Mouse (Mus musculus) lung, postnatal 10 days (tissue): ENCODE measurements around the gene Mta1.

Experiments used
- DNase-seq: peaks from one replicate; pipeline ENCODE4 v3.0.0; 2021

Gene Mta1

DNA sequence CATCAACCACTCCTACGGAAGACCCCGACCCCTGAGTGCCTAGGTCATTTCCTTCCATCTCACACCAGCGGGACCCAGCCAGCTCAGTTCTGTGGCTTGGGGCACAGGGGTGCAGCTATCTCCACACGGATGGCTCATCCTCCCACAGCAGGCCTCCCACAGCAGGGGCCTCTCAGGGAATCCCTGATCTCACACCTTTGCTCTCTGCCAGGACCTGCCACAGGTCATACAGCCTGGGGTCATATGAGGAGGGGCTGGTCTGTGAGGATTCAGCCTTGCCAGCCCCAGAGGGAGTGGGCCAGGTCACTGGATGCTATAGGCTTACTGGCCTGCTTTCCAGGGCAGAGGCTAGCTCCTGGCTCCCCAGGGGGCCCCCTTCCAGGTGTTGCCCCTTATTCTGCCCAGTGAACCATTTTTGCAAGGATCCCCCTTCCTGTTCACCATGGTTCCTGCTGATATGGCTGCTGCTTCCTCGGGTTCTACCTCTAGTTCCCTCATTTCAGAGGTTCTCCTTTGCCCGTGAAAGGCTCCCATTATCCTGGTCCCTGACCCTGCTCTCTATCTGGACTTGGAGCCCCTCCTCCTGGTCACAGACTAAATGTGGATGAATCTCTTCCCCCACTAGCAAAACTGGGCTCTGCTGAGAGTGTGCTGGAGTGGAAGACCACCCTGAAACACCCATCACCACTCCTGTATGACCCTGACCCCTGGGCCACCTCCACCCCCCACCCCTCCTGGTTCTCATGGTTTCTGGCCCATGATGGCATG lies 1.6 kb downstream of the Mta1 start:
- DNase-seq: no peak

DNA sequence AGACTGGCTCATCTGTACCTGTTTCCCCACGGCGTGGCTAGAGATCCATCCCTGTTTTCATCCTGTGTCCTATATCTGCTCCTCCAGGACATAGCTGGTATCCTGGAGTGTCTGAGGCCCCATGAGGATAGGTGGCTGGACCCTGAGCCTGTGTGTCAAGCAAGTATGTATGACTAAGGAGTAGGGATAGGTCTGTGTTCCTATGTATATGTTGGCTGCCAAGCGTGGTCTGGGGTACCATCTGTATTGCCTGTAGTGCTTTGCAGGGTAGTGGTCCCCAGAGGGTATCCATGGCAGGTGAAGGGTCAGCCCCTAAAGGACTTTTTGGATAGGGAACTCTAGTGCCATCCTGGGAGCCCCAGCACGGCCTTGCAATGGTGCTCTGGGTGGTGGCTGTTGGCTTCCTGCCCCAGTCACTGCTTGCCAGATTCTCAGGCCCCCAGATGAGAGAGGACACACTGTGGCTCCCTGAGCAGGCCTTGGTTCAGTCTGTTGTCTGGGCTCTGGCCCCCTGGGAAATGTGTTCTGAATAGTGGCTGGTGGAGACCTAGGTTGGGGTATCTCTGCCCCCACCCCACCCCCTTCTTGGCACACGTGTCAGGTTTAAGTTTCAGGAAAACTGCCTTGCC lies 2.5 kb downstream of the Mta1 start:
- peak; percentile 57 for DNase-seq

DNA sequence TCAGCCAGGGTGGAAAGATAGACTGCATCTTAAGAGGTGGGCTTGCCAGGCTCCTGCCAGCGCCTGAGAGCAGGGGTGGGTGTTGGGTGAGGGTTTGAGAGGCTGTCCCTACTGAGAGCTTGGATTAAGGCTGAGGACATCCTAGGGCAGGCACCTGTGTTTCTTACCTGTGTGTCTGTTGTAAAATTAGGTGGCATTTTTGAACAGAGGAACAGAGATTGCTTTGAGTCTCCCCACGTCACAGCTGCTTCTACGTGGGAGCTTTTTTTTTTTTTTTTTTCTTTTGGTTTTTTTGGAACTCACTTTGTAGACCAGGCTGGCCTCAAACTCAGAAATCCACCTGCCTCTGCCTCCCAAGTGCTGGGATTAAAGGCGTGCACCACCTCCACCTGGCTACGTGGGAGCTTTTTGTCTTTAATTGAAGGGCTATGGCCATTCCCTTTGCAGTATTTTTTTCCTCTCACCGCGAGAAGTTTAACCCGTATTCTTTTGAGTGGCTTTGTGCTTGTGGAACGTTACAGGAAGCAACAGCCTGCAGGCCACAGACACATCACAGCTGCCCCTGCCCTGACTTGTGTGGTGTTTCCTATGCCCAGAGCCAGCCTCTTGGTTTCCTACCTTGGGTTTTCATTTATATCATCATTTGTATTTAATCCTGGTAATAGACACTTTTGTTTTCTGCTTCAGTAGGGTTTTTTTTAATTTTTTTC lies 3.3 kb downstream of the Mta1 start:
- no peak for DNase-seq

DNA sequence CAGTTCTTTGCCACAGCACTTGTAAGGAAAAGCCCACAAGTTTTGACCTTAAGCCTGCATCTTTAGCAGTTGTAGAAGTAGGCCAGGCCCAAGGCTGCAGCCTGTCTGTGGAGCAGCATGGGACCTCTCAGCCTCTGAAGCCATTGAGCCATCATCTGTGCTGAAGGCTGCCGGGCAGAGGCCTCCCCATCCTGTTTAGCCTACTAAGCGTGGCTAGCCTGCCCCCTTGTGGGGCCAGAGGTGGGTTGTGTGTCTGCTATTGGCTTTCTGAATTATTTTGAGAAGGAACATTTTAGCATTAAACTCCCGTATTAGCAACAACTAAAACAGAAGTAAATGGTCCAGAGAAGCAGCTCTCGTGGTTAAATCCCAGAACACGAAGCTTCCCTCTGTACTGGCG lies 4.4 kb downstream of the Mta1 start:
- DNase-seq: peak; percentile 78

DNA sequence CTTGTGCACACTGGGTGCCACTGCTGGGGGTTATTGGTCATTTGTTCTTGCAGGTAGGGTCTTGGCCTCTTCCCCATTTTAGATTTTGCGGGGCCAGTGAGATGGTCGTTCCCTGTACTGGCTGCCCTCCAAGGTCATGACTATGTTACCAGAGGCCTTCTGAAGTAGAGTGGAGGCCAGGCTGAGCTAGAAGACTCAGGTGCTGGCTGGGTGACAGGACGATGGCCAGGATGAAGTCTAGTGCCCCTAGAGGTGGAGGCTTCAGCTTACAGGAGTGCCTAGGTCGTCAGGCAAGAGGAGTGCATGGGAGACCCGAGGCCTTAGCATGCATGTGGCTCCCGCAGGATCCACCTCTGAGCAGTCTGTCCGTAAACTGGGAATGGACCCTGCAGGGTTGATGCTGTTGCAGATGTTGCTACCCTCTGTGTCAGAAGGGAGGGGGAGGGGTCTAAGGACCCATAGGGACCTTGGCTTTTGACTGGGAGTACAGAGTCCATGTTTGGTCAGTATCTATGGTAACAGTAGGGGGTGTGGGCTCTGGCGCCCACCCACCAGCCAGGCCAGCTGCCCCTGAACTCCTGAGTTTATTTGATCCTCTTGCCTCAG lies 5.9 kb downstream of the Mta1 start:
- peak; percentile 47 for DNase-seq

DNA sequence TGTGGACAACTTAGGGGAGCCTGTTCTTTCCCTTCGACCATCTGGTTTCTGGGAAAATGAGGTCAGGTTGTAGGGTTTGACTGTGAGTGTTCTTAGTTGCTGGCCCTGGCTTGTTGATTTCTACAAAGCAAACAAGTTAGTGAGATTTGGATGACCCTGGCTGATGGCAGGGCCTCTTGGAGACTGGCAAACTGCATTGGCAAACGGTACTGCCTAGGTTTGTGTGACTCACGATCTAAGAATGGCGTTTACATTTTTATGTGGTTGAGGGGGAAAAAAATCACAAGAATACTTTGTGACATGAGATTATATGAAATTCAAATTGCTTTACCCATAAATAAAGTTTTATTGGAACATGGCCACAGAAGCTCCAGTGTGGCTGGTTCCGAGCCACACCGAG lies 8.3 kb downstream of the Mta1 start:
- no peak for DNase-seq

DNA sequence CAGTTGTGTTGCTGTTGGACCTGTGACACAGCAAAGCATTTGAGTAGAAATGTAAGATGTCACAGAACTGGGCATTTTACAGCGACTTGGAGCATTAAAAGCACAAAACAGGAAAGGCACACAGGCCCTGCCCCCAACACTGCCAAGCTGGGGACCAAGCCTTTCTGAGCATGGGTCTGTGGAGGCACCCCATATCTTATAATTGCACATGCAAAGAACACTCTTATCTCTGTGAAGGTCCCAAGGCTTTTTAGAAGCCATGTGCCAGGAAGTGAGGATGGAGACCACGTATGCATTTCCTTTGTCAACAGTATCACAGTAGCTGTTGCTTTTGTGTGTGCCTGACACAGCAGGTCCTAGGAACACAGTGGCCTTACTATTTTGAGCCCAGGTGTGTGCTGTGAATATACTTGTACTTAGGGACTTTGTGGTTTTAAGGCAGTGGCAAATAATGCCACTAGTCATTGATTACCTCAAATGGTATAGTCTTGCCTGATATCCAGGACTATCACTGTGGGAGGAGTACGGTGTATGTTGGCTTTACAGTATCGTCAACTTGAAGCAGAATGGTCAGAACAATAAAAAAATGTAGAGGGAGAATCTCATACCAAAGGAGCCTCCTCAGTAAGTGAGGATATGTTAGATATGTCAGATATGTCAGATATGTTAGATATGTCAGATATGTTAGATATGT lies 9.5 kb downstream of the Mta1 start:
- no peak for DNase-seq

DNA sequence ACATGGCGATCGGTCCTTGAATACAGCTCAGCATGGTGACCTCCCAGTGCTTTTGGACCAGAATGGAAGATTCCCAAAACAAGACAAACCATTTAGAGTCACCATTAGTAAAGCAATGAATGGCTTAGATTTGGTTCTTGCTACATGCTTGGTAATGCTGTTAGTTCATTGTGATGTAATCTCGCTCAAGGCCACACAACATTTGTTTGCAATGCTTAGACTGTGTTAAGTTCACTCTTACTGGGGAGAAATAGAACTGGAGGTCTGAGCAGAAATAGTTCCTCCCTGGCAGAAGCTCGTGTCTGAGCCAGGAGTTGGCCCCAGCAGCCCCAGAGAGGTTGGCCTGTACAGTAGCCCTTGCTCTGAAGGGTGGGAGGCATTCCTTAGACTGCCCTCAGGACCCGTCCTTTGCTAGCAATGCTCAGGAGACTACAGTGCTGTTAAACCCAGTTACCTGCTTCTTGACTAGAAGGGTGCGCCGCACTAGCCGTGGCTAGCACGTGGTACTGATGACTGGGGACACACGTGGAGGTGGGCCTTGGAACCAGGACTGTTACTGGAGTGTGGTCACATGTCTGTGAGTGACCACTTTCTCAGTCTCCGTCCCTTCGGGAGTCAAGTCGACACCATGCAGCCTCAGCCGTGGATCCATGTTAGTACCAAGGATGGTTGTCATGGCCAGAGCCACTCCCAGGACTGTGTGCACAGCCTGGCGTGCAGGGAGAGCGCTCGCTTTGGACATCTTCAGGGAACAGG lies 10.6 kb downstream of the Mta1 start:
- no peak for DNase-seq

DNA sequence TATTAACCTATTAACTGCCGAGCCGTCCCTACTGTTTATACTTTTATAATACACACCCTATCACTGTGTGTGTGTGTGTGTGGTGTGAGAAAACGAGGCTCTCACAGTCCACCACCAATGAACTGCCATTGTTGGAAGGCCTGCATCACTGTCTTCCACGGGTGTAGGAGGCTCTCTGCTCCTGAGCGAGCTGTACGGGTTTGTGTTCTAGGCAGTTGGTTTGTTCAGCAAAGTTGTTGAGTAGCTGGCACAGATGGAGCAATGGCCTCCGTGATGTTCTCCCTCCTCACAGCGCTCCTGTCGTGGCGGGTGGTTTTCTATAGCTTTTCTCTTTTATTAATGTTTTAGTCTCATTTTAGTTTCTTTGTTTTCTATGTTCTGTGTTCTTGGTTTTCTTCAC lies 11.7 kb downstream of the Mta1 start:
- DNase-seq: no peak

DNA sequence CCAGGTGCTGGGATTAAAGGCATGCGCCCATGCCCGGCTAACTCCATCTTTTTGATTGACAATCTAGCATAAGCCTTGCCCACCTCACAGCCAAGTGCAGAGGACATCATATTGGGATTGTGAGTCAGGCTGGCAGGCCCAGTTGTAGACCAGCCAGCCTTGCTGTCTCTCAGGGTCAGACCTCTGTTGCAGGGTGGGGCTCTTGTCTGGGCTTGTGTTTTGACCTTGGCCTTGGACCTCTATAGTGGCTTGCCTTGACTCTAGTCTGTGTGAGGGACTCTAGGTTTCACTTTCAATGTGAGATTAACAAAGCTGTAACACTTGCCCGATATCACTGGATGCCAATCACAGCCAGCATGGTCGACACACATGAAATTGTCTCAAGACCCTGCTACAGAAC lies 16.1 kb downstream of the Mta1 start:
- DNase-seq: no peak

DNA sequence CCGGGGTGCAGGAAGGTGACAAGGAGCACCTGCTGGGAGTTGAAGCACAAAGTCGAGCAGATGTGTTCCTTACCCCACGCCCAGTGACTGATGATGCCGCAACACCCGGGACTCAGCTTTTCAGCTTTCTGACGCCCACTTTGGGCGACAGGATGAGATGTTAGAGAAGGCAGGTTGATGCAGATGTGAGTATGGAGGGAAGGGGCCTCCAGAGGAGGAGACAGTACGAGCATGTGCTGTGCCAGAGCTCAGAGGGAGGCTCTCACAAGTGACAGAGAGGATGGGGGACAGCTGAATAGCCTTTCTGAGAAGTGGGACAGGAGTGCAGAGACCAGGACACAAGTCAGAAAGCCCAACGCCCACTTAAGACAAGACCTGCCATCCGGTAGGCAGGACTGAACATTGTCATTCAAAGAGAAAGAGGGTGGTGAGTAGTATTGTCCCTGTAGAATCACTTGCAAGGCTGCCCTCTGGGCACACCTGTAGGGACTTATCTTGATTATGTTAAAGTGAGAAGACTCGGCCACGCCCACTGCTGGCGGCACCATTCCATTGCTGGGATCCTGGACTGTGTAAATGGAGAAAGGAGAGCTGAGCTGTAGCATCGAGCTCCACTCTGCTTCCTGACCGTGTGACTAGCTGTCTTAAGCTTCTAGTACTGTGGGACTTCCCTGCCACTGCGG lies 16.9 kb downstream of the Mta1 start:
- DNase-seq: no peak

DNA sequence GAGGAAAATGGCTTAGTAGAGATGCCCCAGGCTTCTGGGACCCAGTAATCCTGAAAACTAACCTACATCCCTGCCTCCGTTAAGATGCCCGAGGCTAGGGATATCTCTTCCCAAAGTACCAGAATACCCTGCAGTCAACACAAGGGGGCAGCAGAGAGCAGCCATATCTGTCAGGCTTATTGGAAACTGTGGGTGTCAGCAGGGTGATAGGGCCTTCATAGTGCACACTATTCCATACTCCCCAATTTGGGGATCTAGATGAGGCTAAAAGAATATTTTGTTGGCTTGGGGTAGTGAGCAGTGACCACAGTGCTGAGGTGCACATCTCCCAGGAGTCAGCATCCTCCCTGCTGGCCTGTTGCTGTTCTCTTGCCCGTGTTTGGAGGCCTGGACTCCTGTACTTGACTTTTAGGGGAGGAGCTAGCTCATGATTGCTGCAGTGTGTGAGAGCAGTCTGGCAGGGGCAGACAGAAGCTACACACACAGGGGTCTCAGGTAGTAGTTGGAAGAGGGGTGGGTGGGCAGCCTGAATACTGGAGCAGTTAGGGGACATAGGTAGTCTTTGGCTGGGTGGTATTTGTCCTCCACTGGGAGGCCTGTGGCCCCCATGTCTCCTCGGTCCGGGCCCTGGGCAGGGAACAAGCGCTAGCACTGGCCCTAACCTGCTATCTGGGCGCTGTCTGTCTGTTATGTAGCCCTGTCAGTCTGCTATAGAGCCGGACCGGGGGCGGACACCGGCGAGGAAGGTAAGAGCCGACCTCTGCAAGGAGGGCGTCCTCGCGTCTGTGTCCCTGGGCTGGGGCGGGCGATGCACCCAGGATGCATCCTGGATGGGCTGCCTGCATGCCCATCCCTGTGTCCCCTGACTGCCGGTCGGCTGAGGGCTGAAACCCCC lies 21.7 kb downstream of the Mta1 start:
- DNase-seq: peak; percentile 92

DNA sequence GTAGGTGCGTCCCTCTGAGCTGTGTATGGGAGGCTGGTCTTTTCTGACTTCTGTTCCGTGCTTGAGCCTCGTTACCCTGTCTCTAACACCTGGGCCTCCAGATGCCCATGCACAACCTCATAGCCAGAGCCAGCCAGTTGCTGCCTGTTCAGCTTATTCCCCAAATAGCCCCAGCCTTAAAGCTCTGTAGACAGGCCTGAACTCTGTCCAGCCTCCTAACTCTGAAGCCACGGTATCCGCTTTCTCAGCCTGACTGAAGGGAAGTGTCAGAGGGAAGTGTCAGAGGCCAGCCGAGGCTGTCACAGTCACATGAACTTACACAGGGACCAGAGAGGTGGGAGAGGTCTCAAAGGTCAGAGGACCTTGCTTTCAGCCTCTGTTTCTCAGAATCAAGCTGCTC lies 26.6 kb downstream of the Mta1 start:
- no peak for DNase-seq

DNA sequence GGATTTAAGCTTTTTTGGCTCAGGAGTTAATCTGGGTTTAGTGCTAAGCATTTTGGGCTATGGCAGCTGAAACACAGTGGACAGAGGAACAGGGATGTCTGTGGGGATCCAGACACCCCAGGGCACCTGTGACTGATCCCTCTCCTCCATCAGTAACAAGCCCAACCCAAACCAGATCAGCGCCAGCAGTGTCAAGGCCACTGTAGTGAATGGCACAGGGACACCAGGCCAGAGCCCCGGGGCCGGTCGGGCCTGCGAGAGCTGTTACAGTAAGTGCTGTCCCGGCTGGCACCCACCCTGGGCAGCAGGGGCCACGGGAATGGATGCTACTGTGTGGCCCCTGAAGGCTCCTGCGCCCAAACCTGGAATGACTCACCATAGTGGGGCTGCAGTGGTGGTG lies 32.7 kb downstream of the Mta1 start:
- DNase-seq: no peak

DNA sequence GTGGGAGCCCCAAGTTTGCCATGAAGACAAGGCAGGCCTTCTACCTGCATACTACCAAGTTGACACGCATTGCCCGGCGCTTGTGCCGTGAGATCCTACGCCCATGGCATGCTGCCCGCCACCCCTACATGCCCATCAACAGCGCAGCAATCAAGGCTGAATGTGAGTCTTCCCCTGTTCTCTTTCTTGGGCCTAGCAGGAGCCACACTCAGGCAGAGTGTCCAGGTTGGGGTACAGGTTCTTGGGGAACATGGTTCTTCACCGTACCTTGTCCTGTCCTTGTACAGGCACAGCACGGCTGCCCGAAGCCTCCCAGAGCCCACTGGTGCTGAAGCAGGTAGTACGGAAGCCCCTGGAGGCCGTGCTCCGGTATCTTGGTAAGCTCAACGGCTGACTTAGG lies 33.5 kb downstream of the Mta1 start:
- DNase-seq: no peak

DNA sequence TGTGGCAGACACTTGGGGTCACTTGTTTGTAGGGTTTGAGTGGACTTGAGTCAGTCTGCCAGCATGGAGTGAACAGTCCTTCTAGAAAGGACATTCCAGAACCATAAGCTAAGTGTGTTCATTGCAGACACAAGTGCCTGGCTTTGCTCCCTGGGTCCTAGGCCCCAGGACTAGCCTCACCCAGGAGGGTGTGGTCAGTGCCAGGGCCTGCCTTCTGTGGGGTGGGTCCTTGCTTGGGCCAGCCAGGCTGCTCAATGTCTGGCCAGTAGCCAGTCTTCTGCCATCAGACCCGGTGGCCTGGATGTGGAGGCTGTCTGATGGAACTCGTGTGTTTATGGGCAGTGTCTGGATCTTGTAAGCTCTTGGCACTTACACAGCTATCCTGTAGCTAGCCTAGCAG lies 34.5 kb downstream of the Mta1 start:
- peak; percentile 98 for DNase-seq

DNA sequence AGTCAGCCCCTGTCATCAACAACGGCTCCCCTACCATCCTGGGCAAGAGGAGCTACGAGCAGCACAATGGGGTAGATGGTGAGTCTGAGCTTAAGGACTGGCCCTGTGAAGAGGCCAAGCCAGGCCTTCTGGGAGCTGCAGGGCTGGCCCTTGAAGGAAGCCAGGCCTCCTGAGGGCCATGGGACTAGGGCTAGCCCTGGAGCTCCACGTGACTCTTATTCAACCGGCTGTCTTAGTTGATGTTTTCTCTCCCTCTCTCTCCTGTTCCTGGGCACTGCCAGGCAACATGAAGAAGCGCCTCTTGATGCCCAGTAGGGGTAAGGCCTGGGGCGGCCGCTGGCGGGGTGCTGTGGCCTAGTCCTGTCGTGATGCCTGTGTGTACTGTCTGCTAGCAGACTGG lies 35.2 kb downstream of the Mta1 start:
- no peak for DNase-seq

DNA sequence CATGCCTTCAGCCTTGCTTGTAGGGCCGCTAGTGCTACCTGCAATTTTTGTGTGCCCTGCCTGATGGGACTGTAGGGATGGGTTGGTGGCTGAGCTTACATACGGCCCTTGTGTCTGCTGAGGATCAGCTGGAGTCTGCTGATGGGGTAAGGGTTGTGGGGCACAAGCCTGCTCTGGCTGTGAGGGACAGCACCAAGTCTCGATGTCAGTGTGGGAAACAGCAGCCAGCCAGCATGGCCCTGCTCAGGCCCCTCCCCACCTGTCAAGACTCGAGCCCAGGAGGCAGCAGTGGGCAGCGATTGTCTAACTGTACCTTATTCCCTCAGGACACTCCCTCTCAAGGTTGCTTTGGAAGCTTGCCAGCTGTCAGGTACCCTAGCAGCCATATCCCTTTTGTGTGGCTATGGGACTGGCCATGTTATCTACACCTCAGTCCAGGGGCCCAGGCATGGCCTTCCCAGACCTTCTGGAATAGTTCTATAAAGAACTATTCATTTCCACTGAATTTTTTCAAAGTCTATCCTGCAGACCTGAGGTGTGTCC lies 35.9 kb downstream of the Mta1 start:
- no peak for DNase-seq

DNA sequence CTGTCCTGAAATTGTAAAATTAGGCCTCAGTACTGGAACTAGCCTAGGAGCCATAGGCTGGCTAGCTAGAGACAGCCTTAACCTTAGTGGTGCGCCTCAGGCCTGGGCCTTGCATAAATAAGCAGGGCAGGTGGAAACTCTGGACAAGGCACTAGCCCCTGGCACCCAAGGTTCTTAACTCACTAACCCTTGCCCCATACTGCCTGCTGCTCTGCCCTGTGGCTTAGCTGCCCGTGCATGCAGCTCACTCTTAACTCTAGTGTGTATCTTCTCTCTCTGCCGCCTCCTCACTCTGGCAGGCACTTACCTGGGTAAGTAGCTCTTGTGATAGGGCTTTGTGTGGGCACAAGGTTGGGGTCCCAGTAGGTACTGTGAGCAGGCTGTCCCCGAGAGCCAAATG lies 36.4 kb downstream of the Mta1 start:
- no peak for DNase-seq

DNA sequence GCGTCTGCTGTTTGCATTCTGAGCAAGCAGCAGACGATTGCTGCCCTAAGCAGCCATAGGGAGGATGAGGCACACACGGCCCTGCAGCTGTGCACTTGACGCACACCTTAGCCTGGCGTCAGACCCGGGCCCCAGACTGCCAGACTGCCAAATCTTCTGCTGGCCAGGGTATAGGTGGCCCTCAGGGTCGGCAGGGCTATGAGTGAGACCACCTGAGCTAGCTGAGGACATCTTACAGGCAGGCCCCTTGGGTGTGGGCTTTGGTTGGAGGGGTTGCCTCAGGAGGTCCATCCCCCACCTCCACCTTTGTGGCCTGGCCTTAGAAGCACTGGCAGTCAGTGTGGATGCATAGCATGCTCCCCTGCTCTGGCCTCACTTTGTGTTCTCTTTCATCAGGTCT lies 37.3 kb downstream of the Mta1 start:
- no peak for DNase-seq
